Mouse (Mus musculus): ENCODE results near the gene Kcnt2.
A peak's percentile ranks its signal among the peaks of the same experiment; 100 is the strongest.

The Kcnt2 gene

GRCm38 (mm10) chr1:140245876-140246597 is at the start of gene Kcnt2:
Gene Kcnt2 (plus strand): TSS chr1:140246158.
- DNase-seq (ENCODE audit: low spot score in 2 of 2): peak; percentile 9 to 39

- no peak for DNase-seq (ENCODE audit: low spot score in 2 of 2)
These were observed 40.6 kb upstream of the Kcnt2 start for GRCm38 (mm10) chr1:140205329-140205728.

GRCm38 (mm10) chr1:140225221-140225620 is 20.7 kb upstream of the Kcnt2 start:
- no peak for DNase-seq (ENCODE audit: low spot score in 2 of 2)

- DNase-seq (ENCODE audit: low spot score in 2 of 2): no peak
These were observed 19.3 kb upstream of the Kcnt2 start for GRCm38 (mm10) chr1:140226673-140227072.

GRCm38 (mm10) chr1:140245465-140245864 is 493 bp upstream of the Kcnt2 start:
- DNase-seq (ENCODE audit: low spot score in 2 of 2): peak in 1 of 2 experiments; percentile 11

- no peak for DNase-seq (ENCODE audit: low spot score in 2 of 2)
These were observed 18.7 kb downstream of the Kcnt2 start for GRCm38 (mm10) chr1:140264696-140265095.

- no peak for DNase-seq (ENCODE audit: low spot score in 2 of 2)
These were observed 20.1 kb downstream of the Kcnt2 start for GRCm38 (mm10) chr1:140266047-140266446.

- DNase-seq (ENCODE audit: low spot score in 2 of 2): no peak
These were observed 20.8 kb downstream of the Kcnt2 start for GRCm38 (mm10) chr1:140266643-140267286.

GRCm38 (mm10) chr1:140267288-140267687 is 21.3 kb downstream of the Kcnt2 start:
- no peak for DNase-seq (ENCODE audit: low spot score in 2 of 2)

GRCm38 (mm10) chr1:140273624-140274023 is 27.7 kb downstream of the Kcnt2 start:
- DNase-seq (ENCODE audit: low spot score in 2 of 2): no peak

- DNase-seq (ENCODE audit: low spot score in 2 of 2): no peak
These were observed 29.9 kb downstream of the Kcnt2 start for GRCm38 (mm10) chr1:140275813-140276212.

- DNase-seq (ENCODE audit: low spot score in 2 of 2): no peak
These were observed 47.2 kb downstream of the Kcnt2 start for GRCm38 (mm10) chr1:140293140-140293539.

GRCm38 (mm10) chr1:140295482-140295881 is 49.5 kb downstream of the Kcnt2 start:
- no peak for DNase-seq (ENCODE audit: low spot score in 2 of 2)

- no peak for DNase-seq (ENCODE audit: low spot score in 2 of 2)
These were observed 58.3 kb downstream of the Kcnt2 start for GRCm38 (mm10) chr1:140304244-140304643.

GRCm38 (mm10) chr1:140305344-140305743 is 59.4 kb downstream of the Kcnt2 start:
- no peak for DNase-seq (ENCODE audit: low spot score in 2 of 2)

- DNase-seq (ENCODE audit: low spot score in 2 of 2): no peak
These were observed 60.4 kb downstream of the Kcnt2 start for GRCm38 (mm10) chr1:140306339-140306738.

GRCm38 (mm10) chr1:140310739-140311138 is 64.8 kb downstream of the Kcnt2 start:
- no peak for DNase-seq (ENCODE audit: low spot score in 2 of 2)

- DNase-seq (ENCODE audit: low spot score in 2 of 2): no peak
These were observed 79.1 kb downstream of the Kcnt2 start for GRCm38 (mm10) chr1:140325088-140325487.

GRCm38 (mm10) chr1:140326709-140327108 is 80.8 kb downstream of the Kcnt2 start:
- DNase-seq (ENCODE audit: low spot score in 2 of 2): no peak

- DNase-seq (ENCODE audit: low spot score in 2 of 2): no peak
These were observed 87.7 kb downstream of the Kcnt2 start for GRCm38 (mm10) chr1:140333702-140334101.

GRCm38 (mm10) chr1:140338417-140338816 is 92.5 kb downstream of the Kcnt2 start:
- DNase-seq (ENCODE audit: low spot score in 2 of 2): no peak

- DNase-seq (ENCODE audit: low spot score in 2 of 2): no peak
These were observed 93.4 kb downstream of the Kcnt2 start for GRCm38 (mm10) chr1:140339368-140339767.

GRCm38 (mm10) chr1:140364787-140365186 is 118.8 kb downstream of the Kcnt2 start:
- no peak for DNase-seq (ENCODE audit: low spot score in 2 of 2)

Measured in urinary bladder, adult 18-20 months (tissue).